Mouse (Mus musculus): ENCODE measurements around the gene Tmem252. TPM values are rescaled to one million over a fixed set of nuclear protein-coding genes. Genes with fewer than 3 reads are reported as not detected.

Tmem252 gene
- polyA plus RNA-seq, 1 experiment from 2014 or later, result 1.8 TPM

GRCm38 (mm10) chr19:24672366-24672960, 1.3 kb upstream of the Tmem252 start:
- ATAC-seq (ENCODE audit: low FRiP score), result no peak
- Histone ChIP-seq H3K27me3 (ENCODE audit: control insufficient read depth, insufficient read depth, low read length) (no peaks in the 10 kb centered on the region), H3K9me3 (ENCODE audit: control insufficient read depth, low read length) (no peaks in the 10 kb centered on the region), H3K27ac (no peak overlapping the region), H3K4me1 (replicated peaks; ENCODE audit: control insufficient read depth, insufficient read depth, low read length) (no peaks in the 10 kb centered on the region), H3K36me3 (replicated peaks; ENCODE audit: control insufficient read depth, insufficient read depth) (no peaks in the 10 kb centered on the region), H3K4me3 (replicated peaks; ENCODE audit: low read length) (no peak overlapping the region), H3K9ac (no peak overlapping the region), H3K4me2 (replicated peaks) (no peak overlapping the region)
- no peak for DNase-seq (ENCODE audit: low spot score)
- WGBS, result 81% methylated on average over 10 of the region's 10 CpGs

DNA sequence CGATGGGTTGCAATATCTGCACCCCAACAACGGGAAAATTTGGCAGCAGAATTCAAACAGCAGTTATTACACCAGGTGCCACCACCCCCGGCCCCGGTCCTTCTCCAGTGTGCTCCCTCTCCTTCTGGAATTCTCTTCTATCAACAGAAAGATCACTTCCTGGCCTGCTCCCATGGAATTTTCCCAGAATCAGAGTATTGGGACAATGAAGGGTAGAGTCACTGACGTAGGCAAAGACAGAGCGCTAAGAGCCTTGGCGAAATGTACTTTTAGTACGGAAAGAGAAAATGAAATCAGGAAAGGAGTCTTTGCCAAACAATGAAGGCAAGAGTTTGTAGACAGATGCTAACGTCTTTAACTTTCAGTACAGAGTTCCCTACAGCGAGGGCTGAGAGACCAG, 477 bp upstream of the Tmem252 start:
- no peaks in the 10 kb centered on the region for H3K9me3 ChIP-seq (ENCODE audit: control insufficient read depth, low read length)
- H3K9ac ChIP-seq, result no peak overlapping the region
- no peak overlapping the region for H3K4me2 ChIP-seq (replicated peaks)
- DNase-seq (ENCODE audit: low spot score), result no peak
- H3K36me3 ChIP-seq (replicated peaks; ENCODE audit: control insufficient read depth, insufficient read depth), result no peaks in the 10 kb centered on the region
- no peak for ATAC-seq (ENCODE audit: low FRiP score)
- no peak overlapping the region for H3K4me3 ChIP-seq (replicated peaks; ENCODE audit: low read length)
- 87% methylated on average over 10 of the region's 10 CpGs for WGBS
- H3K27ac ChIP-seq, result no peak overlapping the region
- no peaks in the 10 kb centered on the region for H3K4me1 ChIP-seq (replicated peaks; ENCODE audit: control insufficient read depth, insufficient read depth, low read length)
- H3K27me3 ChIP-seq (ENCODE audit: control insufficient read depth, insufficient read depth, low read length), result no peaks in the 10 kb centered on the region

DNA sequence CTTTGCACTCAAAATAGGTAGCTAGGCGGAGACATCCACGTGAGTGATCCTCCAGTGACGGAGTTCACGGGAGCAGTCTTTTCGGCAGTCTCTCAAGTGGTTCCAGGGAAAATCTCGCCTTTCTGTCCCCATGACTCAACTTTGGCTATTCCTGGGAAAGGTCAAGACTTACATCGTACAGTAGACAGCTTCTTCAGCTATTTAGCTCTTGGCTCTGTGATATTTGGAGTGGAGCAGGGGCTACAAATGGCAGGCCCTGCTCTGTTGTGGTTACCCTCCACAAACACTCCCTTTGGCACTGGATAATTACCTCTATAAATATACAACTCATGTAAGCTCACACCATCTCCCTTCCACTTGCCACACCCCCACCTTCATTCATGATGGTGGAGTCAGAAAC, 2.6 kb downstream of the Tmem252 start:
- H3K9ac ChIP-seq, result no peak overlapping the region
- no peaks in the 10 kb centered on the region for H3K9me3 ChIP-seq (ENCODE audit: control insufficient read depth, low read length)
- DNase-seq (ENCODE audit: low spot score) (no peak), ATAC-seq (ENCODE audit: low FRiP score) (no peak)
- H3K4me2 ChIP-seq (replicated peaks), result no peak overlapping the region
- no peak overlapping the region for H3K27ac ChIP-seq
- H3K4me1 ChIP-seq (replicated peaks; ENCODE audit: control insufficient read depth, insufficient read depth, low read length), result no peaks in the 10 kb centered on the region
- no peak overlapping the region for H3K4me3 ChIP-seq (replicated peaks; ENCODE audit: low read length)
- WGBS, result 91% methylated on average over 7 of the region's 7 CpGs
- no peaks in the 10 kb centered on the region for H3K36me3 ChIP-seq (replicated peaks; ENCODE audit: control insufficient read depth, insufficient read depth)
- H3K27me3 ChIP-seq (ENCODE audit: control insufficient read depth, insufficient read depth, low read length), result no peaks in the 10 kb centered on the region

DNA sequence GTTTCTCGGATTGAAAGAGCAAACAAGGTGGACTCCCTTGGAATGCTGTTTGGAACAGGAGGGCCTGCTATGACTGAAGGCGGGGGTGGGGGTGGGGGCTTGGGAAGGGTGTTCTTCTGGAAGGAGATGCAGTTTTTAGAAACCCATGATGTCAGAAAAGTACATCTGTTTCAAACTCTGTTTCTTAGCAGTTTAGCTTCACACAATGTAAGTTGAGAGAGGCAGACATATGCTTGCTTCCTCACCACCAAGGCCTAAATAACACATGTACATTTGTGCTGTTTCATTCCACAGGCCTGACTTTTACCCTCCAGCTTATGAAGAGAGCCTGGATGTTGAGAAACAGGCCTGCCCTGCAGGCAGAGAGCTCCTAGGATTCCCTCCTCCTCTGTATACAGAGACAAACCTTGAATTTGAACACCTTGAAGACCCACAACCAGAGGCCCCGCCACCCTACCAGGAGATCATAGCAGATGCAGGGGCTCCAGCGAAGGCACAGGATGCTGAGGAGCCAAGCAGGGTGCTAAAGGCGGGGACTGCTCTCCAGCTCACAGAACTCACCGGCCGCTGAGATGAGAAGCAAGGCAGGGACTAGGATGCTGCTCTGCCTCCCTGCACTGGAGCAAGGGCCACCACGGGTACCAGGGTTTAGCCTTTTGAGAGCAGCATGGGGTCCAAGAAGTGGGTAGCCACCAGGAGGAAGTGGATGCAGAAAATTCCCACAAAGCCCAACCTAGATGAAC, 3.6 kb downstream of the Tmem252 start:
- no peak for ATAC-seq (ENCODE audit: low FRiP score)
- WGBS, result 78% methylated on average over 8 of the region's 8 CpGs

DNA sequence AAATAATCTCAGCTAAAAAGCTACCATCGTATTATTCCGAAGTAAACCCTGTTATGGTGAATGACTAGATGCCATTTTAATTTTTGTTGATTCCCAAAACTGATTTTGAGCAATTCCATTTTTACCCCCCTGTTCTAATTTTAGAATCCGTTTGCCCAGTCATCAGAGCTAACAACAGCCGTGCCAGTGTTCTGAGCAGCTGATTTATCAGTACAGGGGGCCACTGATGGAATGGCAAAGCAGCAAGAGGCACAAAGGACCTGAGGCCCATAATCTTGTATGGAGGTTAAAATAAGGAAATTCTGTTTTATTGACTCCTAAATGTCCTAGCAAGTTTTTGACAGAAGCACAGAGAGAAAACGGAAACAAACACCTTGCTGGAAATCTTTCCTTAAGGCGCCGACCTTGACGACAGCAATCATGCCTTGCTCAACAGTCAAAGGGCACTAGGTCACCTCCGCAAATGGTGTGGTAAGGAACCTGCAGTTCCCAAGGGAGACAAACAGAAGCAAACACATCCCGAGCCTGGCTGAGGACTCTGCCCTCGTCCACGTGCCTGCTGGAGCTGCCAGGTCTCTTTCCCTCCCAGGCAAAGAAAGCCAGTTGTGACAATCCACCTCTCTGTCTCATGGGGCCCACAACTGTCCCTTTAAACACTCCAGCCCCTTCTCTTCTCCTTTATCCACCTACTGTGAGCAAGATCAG, 9.4 kb downstream of the Tmem252 start:
- no peaks in the 10 kb centered on the region for H3K27me3 ChIP-seq (ENCODE audit: control insufficient read depth, insufficient read depth, low read length)
- H3K9ac ChIP-seq, result no peak overlapping the region
- H3K4me3 ChIP-seq (replicated peaks; ENCODE audit: low read length), result no peak overlapping the region
- H3K36me3 ChIP-seq (replicated peaks; ENCODE audit: control insufficient read depth, insufficient read depth), result no peaks in the 10 kb centered on the region
- DNase-seq (ENCODE audit: low spot score), result no peak
- H3K4me2 ChIP-seq (replicated peaks), result no peak overlapping the region
- no peak overlapping the region for H3K27ac ChIP-seq
- WGBS, result 72% methylated on average over 12 of the region's 12 CpGs
- no peaks in the 10 kb centered on the region for H3K9me3 ChIP-seq (ENCODE audit: control insufficient read depth, low read length)
- no peak for ATAC-seq (ENCODE audit: low FRiP score)
- no peaks in the 10 kb centered on the region for H3K4me1 ChIP-seq (replicated peaks; ENCODE audit: control insufficient read depth, insufficient read depth, low read length)

More for the DNA sequence above, 3.6 kb downstream of the Tmem252 start:
- Histone ChIP-seq H3K27ac (no peak overlapping the region), H3K9me3 (ENCODE audit: control insufficient read depth, low read length) (no peaks in the 10 kb centered on the region), H3K4me2 (replicated peaks) (no peak overlapping the region), H3K4me1 (replicated peaks; ENCODE audit: control insufficient read depth, insufficient read depth, low read length) (no peaks in the 10 kb centered on the region), H3K9ac (no peak overlapping the region), H3K36me3 (replicated peaks; ENCODE audit: control insufficient read depth, insufficient read depth) (no peaks in the 10 kb centered on the region), H3K27me3 (ENCODE audit: control insufficient read depth, insufficient read depth, low read length) (no peaks in the 10 kb centered on the region), H3K4me3 (replicated peaks; ENCODE audit: low read length) (no peak overlapping the region)
- no peak for DNase-seq (ENCODE audit: low spot score)

DNA sequence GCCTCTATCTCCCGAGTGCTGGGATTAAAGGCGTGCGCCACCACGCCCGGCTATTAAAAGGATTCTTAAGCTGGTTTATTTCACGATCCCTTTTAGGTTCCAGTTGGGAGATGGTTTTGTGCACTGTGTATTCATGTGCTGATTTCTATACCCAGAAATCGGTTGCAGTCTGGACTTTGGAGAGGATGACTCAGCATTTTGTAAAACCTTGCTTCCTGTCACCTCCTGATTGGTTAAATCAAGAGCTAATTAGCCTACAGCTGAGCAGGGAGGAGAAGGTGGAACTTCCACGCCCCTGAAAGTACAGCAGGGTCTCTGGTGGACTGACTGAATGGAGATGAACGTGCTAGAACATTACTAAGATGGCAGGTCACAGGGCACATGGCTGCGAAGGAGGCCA, 12.6 kb downstream of the Tmem252 start:
- Histone ChIP-seq H3K36me3 (replicated peaks; ENCODE audit: control insufficient read depth, insufficient read depth) (no peaks in the 10 kb centered on the region), H3K27ac (no peak overlapping the region)

DNA sequence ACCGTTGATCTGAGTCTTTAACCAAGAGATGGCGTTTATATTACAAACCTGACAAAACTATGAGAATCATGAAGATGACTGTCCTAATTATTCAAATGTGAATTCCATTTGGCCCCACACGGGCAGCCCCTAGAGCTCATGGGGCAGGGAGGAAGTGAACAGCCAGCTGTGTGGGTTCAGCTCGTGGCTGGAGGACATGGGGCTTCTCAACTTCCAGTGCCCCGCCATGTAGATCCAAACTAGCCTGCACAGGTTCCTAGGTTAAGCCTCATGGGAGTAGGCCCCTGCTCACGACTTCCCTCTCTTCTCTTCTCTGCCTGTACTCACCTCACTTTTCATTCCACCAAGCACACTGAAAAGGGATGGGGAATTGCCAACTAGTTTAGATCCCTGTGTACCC, 14.5 kb downstream of the Tmem252 start:
- Histone ChIP-seq H3K27ac (no peak overlapping the region), H3K36me3 (replicated peaks; ENCODE audit: control insufficient read depth, insufficient read depth) (no peaks in the 10 kb centered on the region), H3K9ac (no peak overlapping the region), H3K4me2 (replicated peaks) (no peak overlapping the region), H3K4me3 (replicated peaks; ENCODE audit: low read length) (no peak overlapping the region), H3K27me3 (ENCODE audit: control insufficient read depth, insufficient read depth, low read length) (no peaks in the 10 kb centered on the region), H3K4me1 (replicated peaks; ENCODE audit: control insufficient read depth, insufficient read depth, low read length) (no peaks in the 10 kb centered on the region), H3K9me3 (ENCODE audit: control insufficient read depth, low read length) (no peaks in the 10 kb centered on the region)
- DNase-seq (ENCODE audit: low spot score) (no peak), ATAC-seq (ENCODE audit: low FRiP score) (no peak)
- WGBS, result 86% methylated on average over 6 of the region's 6 CpGs

More for the DNA sequence above, 12.6 kb downstream of the Tmem252 start:
- H3K4me1 ChIP-seq (replicated peaks; ENCODE audit: control insufficient read depth, insufficient read depth, low read length), result no peaks in the 10 kb centered on the region
- no peak for ATAC-seq (ENCODE audit: low FRiP score)
- H3K4me3 ChIP-seq (replicated peaks; ENCODE audit: low read length), result no peak overlapping the region
- no peak overlapping the region for H3K9ac ChIP-seq
- 87% methylated on average over 10 of the region's 10 CpGs for WGBS
- no peaks in the 10 kb centered on the region for H3K9me3 ChIP-seq (ENCODE audit: control insufficient read depth, low read length)
- H3K27me3 ChIP-seq (ENCODE audit: control insufficient read depth, insufficient read depth, low read length), result no peaks in the 10 kb centered on the region
- no peak overlapping the region for H3K4me2 ChIP-seq (replicated peaks)
- DNase-seq (ENCODE audit: low spot score), result no peak

DNA sequence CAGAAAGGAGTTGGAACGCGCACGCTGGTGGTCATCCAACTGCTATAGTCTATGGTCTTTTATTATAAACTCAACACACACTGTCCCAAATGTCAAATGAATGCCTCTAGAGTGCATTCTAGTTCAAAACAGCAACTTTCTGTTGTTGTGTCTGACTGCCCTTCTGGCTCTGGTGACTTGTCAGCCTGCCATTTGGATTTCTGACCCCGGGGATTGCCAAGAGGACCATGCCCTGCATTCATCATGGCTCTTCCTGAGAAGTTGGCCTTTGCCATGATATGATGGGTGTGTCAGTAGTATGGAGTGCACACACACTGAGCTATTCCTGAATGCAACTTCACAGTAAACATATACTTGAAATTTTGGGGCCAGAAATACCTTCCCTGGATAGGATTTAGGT, 15.7 kb downstream of the Tmem252 start:
- Histone ChIP-seq H3K4me3 (replicated peaks; ENCODE audit: low read length) (no peak overlapping the region), H3K27ac (no peak overlapping the region), H3K4me1 (replicated peaks; ENCODE audit: control insufficient read depth, insufficient read depth, low read length) (no peaks in the 10 kb centered on the region), H3K36me3 (replicated peaks; ENCODE audit: control insufficient read depth, insufficient read depth) (no peaks in the 10 kb centered on the region), H3K9me3 (ENCODE audit: control insufficient read depth, low read length) (no peaks in the 10 kb centered on the region), H3K4me2 (replicated peaks) (no peak overlapping the region), H3K9ac (no peak overlapping the region), H3K27me3 (ENCODE audit: control insufficient read depth, insufficient read depth, low read length) (no peaks in the 10 kb centered on the region)
- 93% methylated on average over 4 of the region's 4 CpGs for WGBS
- no peak for ATAC-seq (ENCODE audit: low FRiP score)
- DNase-seq (ENCODE audit: low spot score), result no peak

DNA sequence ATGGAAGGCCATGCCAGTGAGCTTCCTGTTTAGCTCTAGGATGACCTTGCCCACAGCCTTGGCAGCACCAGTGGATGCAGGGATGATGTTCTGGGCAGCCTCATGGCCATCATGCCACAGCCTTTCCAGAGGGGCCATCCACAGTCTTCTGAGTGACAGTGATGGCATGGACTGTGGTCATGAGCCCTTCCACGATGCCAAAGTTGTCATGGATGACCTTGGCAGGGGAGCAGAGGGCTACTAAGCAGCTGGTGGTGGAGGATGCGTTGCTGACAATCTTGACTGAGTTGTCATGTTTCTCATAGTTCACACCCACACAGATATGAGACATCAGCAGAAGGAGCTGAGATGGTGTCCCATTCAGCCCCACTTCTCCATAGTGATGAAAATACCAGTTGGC, 18.9 kb downstream of the Tmem252 start:
- Histone ChIP-seq H3K36me3 (replicated peaks; ENCODE audit: control insufficient read depth, insufficient read depth) (no peaks in the 10 kb centered on the region), H3K4me1 (replicated peaks; ENCODE audit: control insufficient read depth, insufficient read depth, low read length) (no peaks in the 10 kb centered on the region), H3K27ac (no peak overlapping the region), H3K9ac (no peak overlapping the region), H3K9me3 (ENCODE audit: control insufficient read depth, low read length) (no peaks in the 10 kb centered on the region), H3K4me3 (replicated peaks; ENCODE audit: low read length) (no peak overlapping the region), H3K4me2 (replicated peaks) (no peak overlapping the region), H3K27me3 (ENCODE audit: control insufficient read depth, insufficient read depth, low read length) (no peaks in the 10 kb centered on the region)
- no peak for DNase-seq (ENCODE audit: low spot score)
- ATAC-seq (ENCODE audit: low FRiP score), result no peak
- WGBS, result 89% methylated on average over 2 of the region's 2 CpGs

All from hindbrain, embryonic 14.5 days (tissue).